Mouse (Mus musculus) spleen, postnatal 0 days (tissue): ENCODE results near the gene Mdc1. TPM values are rescaled to one million over a fixed set of nuclear protein-coding genes. Genes with fewer than 3 reads are reported as not detected.

Experiments
- polyA plus RNA-seq: library from polyadenylated mRNA; unstranded; fragments of >200 nt; fragmentation: Nextera tagmentation; extraction: Ambion mirVana; gene quantifications from 2 replicates; pipeline ENCODE4 v1.2.1, GENCODE M21; 2015

Gene Mdc1
- polyA plus RNA-seq = 6.5 and 7.6 TPM in 2 replicates

DNA sequence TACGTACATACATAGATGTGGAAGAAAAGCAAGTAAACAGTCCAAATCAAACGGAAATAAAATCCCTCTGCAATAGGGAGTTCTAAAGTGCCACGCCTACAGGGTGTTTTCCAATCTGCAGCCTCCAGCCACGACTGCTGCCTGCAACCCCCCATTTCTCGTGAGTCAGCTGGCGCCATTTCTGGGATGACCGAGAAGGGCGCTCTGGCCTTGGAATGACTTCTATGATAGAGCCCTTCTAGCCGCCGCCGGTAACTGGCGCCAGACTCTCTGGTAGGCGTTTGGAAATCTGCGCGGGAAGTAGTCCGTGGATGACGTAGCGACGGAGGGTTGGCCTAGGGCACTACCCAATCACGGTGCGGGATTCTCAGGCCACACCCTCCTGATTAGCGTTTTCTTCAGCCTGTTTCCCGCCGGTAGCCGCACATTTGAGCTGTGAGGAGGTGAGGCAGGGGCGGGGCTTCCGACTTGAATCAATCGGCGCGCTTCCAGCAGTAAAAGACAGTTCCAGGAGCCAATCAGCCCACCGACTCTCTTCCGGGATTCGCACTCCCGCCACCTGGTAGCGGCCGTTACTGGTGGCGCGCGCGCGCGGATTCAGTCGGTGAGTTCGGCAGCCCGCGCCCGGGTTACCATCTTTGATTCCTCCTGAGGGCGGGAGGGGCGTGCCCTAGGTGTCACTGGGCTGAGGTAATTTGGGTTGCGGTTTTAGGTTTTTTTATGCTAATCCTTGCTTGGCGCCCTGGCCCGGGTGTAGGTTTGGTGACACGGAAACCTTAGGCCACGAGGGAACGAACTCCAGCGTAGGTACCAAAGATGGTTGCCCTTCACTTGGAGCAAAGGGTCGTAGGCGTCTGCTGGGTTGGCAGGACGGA is at the start of gene Mdc1:
Gene Mdc1 (plus strand): TSS at position 440 of the 875 bp plus-strand sequence.

DNA sequence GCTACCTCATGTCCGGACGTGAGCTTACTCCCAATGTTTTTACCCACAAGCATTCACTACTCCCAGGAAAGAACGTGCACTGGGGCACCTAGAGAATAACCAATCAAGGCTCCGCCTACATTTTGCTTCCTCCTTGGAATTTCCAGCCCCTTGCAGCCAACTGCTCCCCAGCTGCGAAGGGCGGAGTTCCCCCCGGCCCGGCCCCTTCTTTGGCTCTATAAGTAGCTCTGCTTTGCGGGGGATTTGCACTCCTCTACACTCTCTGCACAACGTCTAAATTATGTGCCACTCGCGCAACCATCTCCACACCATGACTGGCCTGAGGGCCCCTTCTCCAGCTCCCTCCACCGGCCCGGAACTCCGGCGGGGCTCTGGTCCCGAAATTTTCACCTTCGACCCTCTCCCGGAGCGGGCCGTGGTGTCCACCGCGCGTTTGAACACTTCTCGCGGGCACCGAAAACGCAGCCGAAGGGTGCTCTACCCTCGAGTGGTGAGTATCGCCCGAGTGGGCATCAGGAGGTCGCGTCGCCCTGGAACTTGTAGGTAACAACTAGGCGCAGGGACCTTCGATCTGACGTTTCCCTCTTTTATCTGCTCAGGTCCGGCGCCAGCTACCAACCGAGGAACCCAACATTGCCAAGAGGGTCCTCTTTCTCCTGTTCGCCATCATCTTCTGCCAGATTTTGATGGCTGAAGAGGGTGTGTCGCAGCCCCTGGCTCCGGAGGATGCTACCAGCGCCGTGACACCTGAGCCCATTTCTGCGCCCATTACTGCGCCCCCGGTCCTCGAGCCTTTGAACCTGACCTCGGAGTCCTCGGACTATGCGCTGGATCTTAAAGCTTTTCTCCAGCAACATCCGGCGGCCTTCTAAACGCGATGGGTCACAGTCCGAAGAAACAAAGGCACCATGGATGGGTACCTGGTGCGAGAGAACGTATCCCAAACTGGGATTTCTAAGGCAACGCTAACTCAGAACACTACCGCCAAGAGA is 19.6 kb upstream of the Mdc1 start, which contains the start of gene Ier3:
Gene Ier3 (plus strand): TSS at position 246 of the 992 bp plus-strand sequence.

DNA sequence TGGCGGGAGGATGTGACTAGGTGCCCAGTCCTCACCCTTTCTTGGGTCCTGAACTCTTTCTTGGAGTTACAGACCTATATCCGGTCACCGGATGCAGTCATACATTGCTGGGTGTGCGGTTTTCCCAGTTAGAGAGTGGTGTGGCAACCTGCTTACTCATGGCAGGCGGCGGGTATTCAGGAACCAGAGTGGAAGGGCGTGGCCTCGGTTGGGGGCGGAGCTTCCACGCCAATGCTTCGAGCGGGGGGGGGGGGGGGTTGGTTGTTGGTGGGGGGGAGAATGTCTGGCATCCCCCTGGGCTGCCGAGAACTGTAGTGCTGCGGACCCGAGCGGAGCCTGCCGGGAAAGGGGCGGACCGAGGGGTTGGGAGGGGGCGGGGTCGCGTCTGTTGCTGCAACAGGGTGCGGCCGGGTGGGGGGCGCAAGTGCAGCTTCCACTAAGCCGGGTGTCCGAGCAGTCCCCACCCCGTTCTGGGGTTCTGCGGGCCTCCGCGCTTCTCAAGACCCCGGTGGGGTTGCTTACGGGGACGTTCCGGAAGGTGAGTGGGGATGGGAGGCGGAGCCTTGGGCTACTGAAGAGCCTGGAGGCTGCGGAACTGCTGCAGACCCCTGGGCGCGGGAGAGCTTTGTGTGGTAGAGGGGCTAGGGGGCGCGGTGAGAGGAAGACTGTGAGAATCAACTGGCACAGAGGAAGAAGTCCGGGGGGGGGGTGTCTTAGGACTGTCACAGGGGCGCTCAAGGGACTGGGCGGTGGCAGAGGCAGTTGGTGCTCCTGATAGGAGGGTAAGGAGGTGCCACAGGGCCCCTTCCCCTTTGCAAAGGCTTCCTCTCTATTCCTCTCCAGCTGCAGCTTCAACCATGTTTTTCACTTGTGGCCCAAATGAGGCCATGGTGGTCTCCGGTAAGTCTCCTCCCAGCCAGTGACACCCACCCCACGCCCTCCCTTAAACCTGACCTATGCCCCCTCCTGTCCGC is 18.1 kb upstream of the Mdc1 start, which contains the start of gene Flot1:
Gene Flot1 (plus strand): TSS at position 267 of the 974 bp plus-strand sequence.

DNA sequence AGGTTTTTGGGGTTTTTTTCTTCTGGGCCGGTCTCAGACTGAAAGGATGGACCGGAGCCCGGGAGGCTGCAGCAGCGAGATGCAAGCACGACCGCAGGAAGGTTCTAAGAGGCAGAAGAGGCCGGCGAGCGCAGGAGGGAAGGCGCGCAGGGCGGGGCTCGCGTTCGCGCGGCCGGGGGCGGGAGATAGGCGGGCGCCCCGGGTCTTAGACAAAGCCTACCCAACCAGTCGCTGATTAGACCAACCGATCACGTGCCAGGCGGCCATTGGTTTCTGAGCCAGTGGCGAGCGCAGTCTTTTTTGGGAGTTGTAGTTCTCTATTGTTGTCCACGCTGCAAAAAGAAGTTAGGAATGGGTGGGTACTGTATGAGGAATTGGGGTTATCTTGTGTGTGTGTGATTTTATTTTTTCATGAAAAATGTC is 3.2 kb upstream of the Mdc1 start, which contains the start of gene Tubb5:
Gene Tubb5 (minus strand): TSS at position 185 of the 423 bp plus-strand sequence.

DNA sequence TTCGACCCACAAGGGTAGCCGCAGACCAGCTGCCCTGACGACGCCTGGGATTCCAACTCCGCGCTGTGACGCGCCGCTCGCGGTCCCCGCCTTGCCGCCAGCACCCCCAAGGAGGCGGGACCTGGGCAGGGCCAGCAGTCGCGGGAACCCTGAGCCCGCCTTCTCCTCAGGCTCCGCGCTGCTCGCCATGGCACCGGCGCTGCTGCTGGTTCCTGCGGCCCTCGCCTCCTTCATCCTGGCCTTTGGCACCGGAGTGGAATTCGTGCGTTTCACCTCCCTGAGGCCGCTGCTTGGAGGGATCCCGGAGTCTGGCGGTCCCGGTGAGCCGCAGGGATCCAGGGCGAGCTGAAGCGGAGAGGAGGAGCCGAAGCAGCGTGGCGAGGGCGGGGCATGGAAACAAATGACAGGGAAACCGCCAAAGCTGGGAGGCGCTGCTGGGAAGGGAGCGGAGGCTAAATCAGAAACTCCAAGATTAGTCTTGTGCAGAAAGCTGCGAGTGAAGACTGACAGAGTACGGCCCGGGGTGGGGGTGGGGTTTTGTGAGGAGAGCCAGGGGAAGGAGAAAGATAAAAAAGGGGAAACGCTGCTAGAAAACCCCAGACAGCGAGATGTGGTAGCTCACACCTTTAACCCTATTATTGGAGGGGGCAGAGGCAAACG is 20.0 kb downstream of the Mdc1 start, which contains the start of gene Nrm:
Gene Nrm (plus strand): TSS at position 121 of the 660 bp plus-strand sequence.

DNA sequence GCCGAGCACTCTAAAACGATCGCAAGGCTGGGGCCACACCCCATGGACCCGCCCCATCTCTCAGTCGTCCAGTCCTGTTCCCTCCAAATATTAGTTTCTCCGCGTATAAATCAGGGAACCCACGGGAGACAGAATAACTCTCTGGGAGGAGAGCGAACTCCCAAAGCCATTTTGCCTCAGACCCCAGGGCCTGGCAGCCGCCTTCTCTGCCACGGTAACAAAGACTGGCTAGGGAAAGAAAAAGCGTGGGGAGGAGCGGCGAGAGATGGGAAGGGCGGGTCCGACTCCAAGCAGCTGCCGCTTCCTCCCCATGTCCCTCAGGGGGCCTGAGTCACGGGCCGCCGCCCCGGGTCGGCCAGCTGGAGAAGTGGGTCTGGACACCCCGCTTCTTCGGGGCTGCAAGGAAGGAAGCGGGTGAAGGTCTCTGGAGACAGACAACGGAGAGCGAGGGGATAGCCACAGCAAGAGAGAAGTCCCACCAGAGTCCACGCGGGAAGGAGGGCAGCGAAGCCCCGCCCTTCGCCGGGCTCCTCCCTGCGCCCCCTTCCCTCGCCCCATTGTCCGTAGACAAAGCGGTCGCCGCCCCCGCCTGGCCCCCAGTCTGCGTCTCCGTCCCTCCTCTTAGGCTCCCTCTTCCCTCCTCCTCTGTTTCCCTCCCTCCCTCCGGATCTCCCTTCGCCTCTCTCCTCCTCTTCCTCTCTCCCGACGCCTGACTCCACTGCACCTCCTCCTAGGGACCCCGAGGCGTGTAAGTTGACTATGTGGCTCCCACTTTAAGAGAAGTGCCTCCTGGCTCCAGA is 24.4 kb downstream of the Mdc1 start, which contains the start of gene Ppp1r18:
Gene Ppp1r18 (plus strand): TSS at position 113 of the 800 bp plus-strand sequence.

DNA sequence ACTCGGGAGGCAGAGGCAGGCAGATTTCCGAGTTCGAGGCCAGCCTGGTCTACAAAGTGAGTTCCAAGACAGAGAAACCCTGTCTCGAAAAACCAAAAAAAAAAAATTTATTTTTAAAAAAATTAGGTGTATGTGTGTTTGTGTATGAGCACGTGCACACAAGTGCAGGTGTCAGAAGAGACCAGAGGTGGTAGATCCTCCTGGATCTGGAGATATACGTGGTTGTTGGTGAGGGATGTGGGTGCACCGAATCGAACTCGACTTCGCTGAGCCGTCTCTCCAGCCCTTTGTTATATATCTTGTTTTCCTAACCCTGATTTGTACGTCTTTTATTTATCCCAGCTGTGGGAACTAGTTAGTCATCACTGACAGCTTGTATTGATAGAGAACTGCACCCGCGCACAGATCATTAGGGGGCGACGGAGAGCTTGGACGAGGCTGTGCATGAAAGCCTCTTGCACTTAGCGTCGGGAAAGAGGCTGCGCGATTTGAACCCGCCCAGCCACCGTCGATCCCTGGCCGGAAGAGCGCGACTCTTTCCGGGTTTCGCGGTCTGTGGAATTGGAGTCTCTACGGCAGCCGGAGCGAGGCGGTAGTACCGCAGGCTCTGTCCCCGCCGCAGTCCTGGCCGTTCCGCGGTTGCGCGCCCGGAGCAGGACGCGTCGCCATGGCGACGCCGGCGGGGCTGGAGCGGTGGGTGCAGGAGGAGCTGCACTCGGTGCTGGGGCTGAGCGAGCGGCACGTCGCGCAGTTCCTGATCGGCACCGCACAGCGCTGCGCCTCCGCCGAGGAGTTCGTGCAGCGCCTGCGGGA is 38.1 kb downstream of the Mdc1 start, which contains the start of gene Dhx16:
Gene Dhx16 (plus strand): TSS at position 575 of the 813 bp plus-strand sequence.

DNA sequence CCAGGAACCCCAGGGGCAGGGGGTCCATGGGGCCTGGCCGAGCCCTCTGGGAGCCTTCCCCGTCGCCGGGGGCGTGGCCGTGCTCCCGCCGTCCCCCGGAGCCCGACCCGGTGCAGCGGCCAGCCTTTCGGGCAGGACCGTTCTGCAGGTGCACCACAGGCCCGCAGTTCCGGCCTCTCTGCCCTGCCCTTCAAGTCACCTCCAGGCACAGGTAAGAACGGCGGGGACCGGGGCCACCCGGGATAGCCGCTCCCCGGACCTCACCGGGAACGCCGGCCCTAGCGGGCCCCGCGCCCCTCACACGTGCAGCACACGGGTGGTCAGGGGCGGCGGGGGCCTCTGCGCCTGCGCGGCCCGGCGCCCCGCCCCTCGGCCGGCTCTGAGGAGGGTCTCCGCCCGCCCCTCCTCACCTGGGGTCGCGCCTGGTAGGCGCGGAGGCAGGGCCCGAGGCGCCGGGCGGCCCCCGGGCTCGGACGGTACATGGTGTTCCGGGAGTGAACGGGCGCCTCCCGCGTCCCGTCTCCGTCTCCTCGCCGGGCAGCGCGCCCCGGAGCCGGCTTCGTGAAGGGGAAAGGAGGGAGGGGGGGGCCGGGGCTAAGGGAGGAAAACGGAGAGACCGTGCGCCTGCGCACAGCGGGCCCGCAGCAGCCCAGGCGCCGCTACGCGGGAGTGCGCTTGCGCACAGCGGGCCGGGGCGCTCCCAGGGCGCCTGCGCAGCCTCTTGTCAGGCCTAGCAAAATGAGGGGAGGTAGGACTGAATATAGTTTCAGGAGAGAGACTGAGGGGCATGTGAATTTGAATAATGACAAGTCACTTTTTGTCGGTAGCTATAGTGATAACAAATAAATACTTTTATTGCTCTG is 55.7 kb downstream of the Mdc1 start, which contains the start of gene 2310061I04Rik:
Gene 2310061I04Rik (minus strand): TSS at position 651 of the 863 bp plus-strand sequence.

Other genes with a start within 250 kb of the Mdc1 start
- not detected in 2 replicates for gene Sfta2, start 240.0 kb upstream of the Mdc1 start, polyA plus RNA-seq
- gene Gm9573, start 214.9 kb upstream of the Mdc1 start, polyA plus RNA-seq = not detected in 2 replicates
- gene Mucl3, start 197.8 kb upstream of the Mdc1 start, polyA plus RNA-seq = 0.07 and 0.12 TPM in 2 replicates
- gene Vars2, start 173.9 kb upstream of the Mdc1 start, polyA plus RNA-seq = 7.5 and 7.6 TPM in 2 replicates
- 23.5 and 25.8 TPM in 2 replicates for gene Gtf2h4, start 167.8 kb upstream of the Mdc1 start, polyA plus RNA-seq
- gene Ddr1, start 136.9 kb upstream of the Mdc1 start, polyA plus RNA-seq = 13.8 and 18.6 TPM in 2 replicates
- gene Ier3, start 19.8 kb upstream of the Mdc1 start, polyA plus RNA-seq = 32.9 and 36.5 TPM in 2 replicates
- 45.6 and 54.3 TPM in 2 replicates for gene Flot1, start 18.3 kb upstream of the Mdc1 start, polyA plus RNA-seq
- gene Tubb5, start 3.2 kb upstream of the Mdc1 start, polyA plus RNA-seq = 563 and 593 TPM in 2 replicates
- 38.0 and 41.2 TPM in 2 replicates for gene Nrm, start 19.8 kb downstream of the Mdc1 start, polyA plus RNA-seq
- 28.7 and 37.7 TPM in 2 replicates for gene Ppp1r18, start 24.1 kb downstream of the Mdc1 start, polyA plus RNA-seq
- gene Dhx16, start 38.3 kb downstream of the Mdc1 start, polyA plus RNA-seq = 33.5 and 34.1 TPM in 2 replicates
- gene 2310061I04Rik, start 55.9 kb downstream of the Mdc1 start, polyA plus RNA-seq = 16.2 and 16.7 TPM in 2 replicates
- gene Atat1, start 68.6 kb downstream of the Mdc1 start, polyA plus RNA-seq = 9.9 and 11.9 TPM in 2 replicates
- gene Mrps18b, start 74.9 kb downstream of the Mdc1 start, polyA plus RNA-seq = 71.9 and 77.8 TPM in 2 replicates
- 17.4 and 18.4 TPM in 2 replicates for gene Ppp1r10, start 74.9 kb downstream of the Mdc1 start, polyA plus RNA-seq
- gene Abcf1, start 128.2 kb downstream of the Mdc1 start, polyA plus RNA-seq = 75.9 and 76.2 TPM in 2 replicates
- 18.4 and 21.0 TPM in 2 replicates for gene Gnl1, start 138.3 kb downstream of the Mdc1 start, polyA plus RNA-seq
- 8.6 and 11.4 TPM in 2 replicates for gene Prr3, start 138.7 kb downstream of the Mdc1 start, polyA plus RNA-seq
- 9.8 and 11.7 TPM in 2 replicates for gene H2-T24, start 179.0 kb downstream of the Mdc1 start, polyA plus RNA-seq
- gene H2-T23, start 191.3 kb downstream of the Mdc1 start, polyA plus RNA-seq = 38.3 and 49.1 TPM in 2 replicates
- 10.0 and 15.3 TPM in 2 replicates for gene H2-T22, start 201.2 kb downstream of the Mdc1 start, polyA plus RNA-seq
- not detected in 2 replicates for gene Gm6034, start 201.4 kb downstream of the Mdc1 start, polyA plus RNA-seq
- gene Gm11127, start 216.9 kb downstream of the Mdc1 start, polyA plus RNA-seq = not detected in 2 replicates